Mouse (Mus musculus) ovary, adult 18-20 months (tissue): ENCODE results near the gene Mff.
A peak's percentile ranks its signal among the peaks of the same experiment; 100 is the strongest.

Experiments
- DNase-seq: peaks from one replicate; pipeline ENCODE4 v3.0.0; 2022; ENCODE audit warnings: low spot score, mixed read lengths

Mff gene

GRCm38 (mm10) chr1:82771022-82771586 is 46.4 kb downstream of the Mff start, which contains the start of gene Gm47791:
Gene Gm47791 (minus strand): TSS chr1:82771243.
- no peak for DNase-seq

GRCm38 (mm10) chr1:82772428-82772827 is 47.7 kb downstream of the Mff start:
- DNase-seq = no peak

- no peak for DNase-seq
Measured at GRCm38 (mm10) chr1:82773208-82773607, 48.5 kb downstream of the Mff start.

- DNase-seq = no peak
Measured at GRCm38 (mm10) chr1:82775293-82775692, 50.6 kb downstream of the Mff start.

GRCm38 (mm10) chr1:82779388-82779966 is 54.8 kb downstream of the Mff start:
- no peak for DNase-seq

- no peak for DNase-seq
Measured at GRCm38 (mm10) chr1:82783559-82783958, 58.9 kb downstream of the Mff start.

GRCm38 (mm10) chr1:82785546-82785945 is 60.9 kb downstream of the Mff start:
- DNase-seq = no peak

GRCm38 (mm10) chr1:82787414-82787813 is 62.7 kb downstream of the Mff start:
- peak; percentile 52 for DNase-seq

- no peak for DNase-seq
Measured at GRCm38 (mm10) chr1:82788070-82788469, 63.4 kb downstream of the Mff start.

GRCm38 (mm10) chr1:82791105-82791504 is 66.4 kb downstream of the Mff start:
- no peak for DNase-seq

- no peak for DNase-seq
Measured at GRCm38 (mm10) chr1:82792238-82792637, 67.5 kb downstream of the Mff start.

- no peak for DNase-seq
Measured at GRCm38 (mm10) chr1:82793110-82793509, 68.4 kb downstream of the Mff start.

GRCm38 (mm10) chr1:82793986-82794385 is 69.3 kb downstream of the Mff start:
- DNase-seq = no peak

GRCm38 (mm10) chr1:82795211-82795610 is 70.5 kb downstream of the Mff start:
- no peak for DNase-seq

- no peak for DNase-seq
Measured at GRCm38 (mm10) chr1:82795702-82796443, 71.2 kb downstream of the Mff start.

- no peak for DNase-seq
Measured at GRCm38 (mm10) chr1:82797088-82797487, 72.4 kb downstream of the Mff start.

GRCm38 (mm10) chr1:82798304-82798703 is 73.6 kb downstream of the Mff start:
- no peak for DNase-seq

- DNase-seq = no peak
Measured at GRCm38 (mm10) chr1:82798922-82799321, 74.2 kb downstream of the Mff start.

GRCm38 (mm10) chr1:82801105-82801783 is 76.6 kb downstream of the Mff start:
- DNase-seq = no peak
